Mouse (Mus musculus) embryonic facial prominence, embryonic 15.5 days (tissue): Measurements from ENCODE around the gene Syngr2. TPM values are rescaled to one million over a fixed set of nuclear protein-coding genes. Genes with fewer than 3 reads are reported as not detected.
"Not testable (repeated sequence)": the region's sequence is repeated elsewhere in the genome, so short reads cannot be mapped to it uniquely, and the experiment has no call there.

Experiments
- ATAC-seq: fragments of 200-750 bp; cut with Nextera tagmentation; 2 replicates; pipeline ENCODE4 v1.8.0; 2017; ENCODE audit warnings: low read depth, moderate TSS enrichment; ENCODE audit not compliant: insufficient number of reproducible peaks, low FRiP score, low TSS enrichment
- H3K27ac ChIP-seq: fragments of 300-500 bp; sonication (generic); replicated peaks from 2 replicates; pipeline ENCODE4 v1.5.1; 2015; ENCODE audit warnings: mild to moderate bottlenecking, inconsistent platforms
- H3K27me3 ChIP-seq: fragments of 300-500 bp; sonication (generic); 2 replicates; pipeline ENCODE4 v1.6.1; 2015; ENCODE audit warnings: inconsistent platforms
- H3K36me3 ChIP-seq: fragments of 300-500 bp; sonication (generic); 2 replicates; pipeline ENCODE4 v1.6.1; 2015; ENCODE audit warnings: mild to moderate bottlenecking, inconsistent platforms
- H3K4me1 ChIP-seq: fragments of 300-500 bp; sonication (generic); 2 replicates; pipeline ENCODE4 v1.6.1; 2015; ENCODE audit warnings: inconsistent platforms
- H3K4me2 ChIP-seq: fragments of 300-500 bp; sonication (generic); replicated peaks from 2 replicates; pipeline ENCODE4 v1.6.1; 2015; ENCODE audit warnings: mild to moderate bottlenecking, inconsistent platforms
- H3K4me3 ChIP-seq: fragments of 300-500 bp; sonication (generic); replicated peaks from 2 replicates; pipeline ENCODE4 v1.5.1; 2015; ENCODE audit warnings: mild to moderate bottlenecking, inconsistent platforms
- H3K9ac ChIP-seq: fragments of 300-500 bp; sonication (generic); 2 replicates; pipeline ENCODE4 v1.6.1; 2015; ENCODE audit warnings: inconsistent platforms
- H3K9me3 ChIP-seq: fragments of 300-500 bp; sonication (generic); replicated peaks from 2 replicates; pipeline ENCODE4 v1.6.1; 2016; ENCODE audit warnings: inconsistent platforms
- WGBS: fragments of 180-500 bp; shearing (Covaris S2); methylation state at CpG from one replicate; pipeline ENCODE4 v1.1.7; 2015; 5-methylcytosine and 5-hydroxymethylcytosine counted together
- polyA plus RNA-seq: library from polyadenylated mRNA; unstranded; fragments of >200 nt; fragmentation: Nextera tagmentation; extraction: Ambion mirVana; gene quantifications from 2 replicates; pipeline ENCODE4 v1.2.1, GENCODE M21; 2015

Gene Syngr2
- polyA plus RNA-seq, 1 experiment from 2014 or later = 79.6 TPM

DNA sequence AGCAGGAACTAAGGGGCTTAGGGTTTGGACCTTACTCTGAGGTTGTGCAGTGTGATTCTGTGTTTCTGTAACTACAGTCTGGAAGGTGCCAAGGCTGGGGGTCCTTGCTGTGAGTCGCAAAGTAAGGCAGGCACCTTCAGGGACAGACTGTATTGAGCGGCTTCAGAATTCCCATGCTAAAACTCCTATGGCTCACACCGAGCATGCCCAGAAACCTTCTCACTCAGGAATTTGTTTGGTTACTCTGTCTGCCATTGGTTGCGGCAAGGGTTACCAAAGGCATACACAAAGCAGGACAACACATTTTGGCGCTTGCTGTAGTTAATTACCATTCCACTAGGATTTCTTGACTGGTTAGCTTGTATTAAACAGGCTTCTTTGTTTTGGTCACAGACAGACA is 16.7 kb downstream of the Syngr2 start:
- ATAC-seq = peak; percentile 11; the same call in 1 of the 2 replicates
- peak overlapping the region; percentile 60 for H3K4me3 ChIP-seq
- H3K27ac ChIP-seq = peak overlapping the region; percentile 95
- no peaks in the 10 kb centered on the region for H3K9me3 ChIP-seq
- peaks cover 13% of the 10 kb centered on the region; the same call in 1 of the 2 replicates for H3K36me3 ChIP-seq
- H3K4me2 ChIP-seq = peak overlapping the region; percentile 92
- peak overlapping the region; percentile 43 for H3K9ac ChIP-seq
- H3K4me1 ChIP-seq = peaks cover 81% of the 10 kb centered on the region
- 4% methylated on average over 5 of the region's 5 CpGs for WGBS
- no peaks in the 10 kb centered on the region for H3K27me3 ChIP-seq

DNA sequence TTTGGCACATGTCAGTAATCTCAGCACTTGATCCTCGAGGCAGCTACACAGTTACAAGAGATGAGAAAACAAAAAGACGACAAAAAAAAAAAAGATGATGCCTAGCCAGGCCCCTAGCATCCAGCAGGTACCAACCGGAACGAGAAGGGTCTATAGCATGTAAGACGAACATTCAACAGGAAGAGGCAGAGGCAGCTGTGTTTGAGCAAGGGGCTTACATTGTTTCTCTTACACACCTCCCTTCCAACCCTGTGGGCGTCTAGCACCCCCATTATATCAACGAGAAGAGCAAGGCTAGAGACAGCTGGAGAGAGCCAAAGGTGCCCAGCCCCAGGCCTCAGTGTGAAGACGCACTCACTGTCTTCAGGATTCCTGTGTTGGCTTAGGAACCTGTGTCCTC is 17.4 kb downstream of the Syngr2 start:
- Histone ChIP-seq H3K27ac (peak overlapping the region; percentile 95), H3K4me1 (peaks cover 84% of the 10 kb centered on the region), H3K4me2 (peak overlapping the region; percentile 92; the same call in 1 of the 2 replicates), H3K4me3 (peak overlapping the region; percentile 60; the same call in 1 of the 2 replicates), H3K36me3 (peaks cover 6% of the 10 kb centered on the region; the same call in 1 of the 2 replicates), H3K9ac (no peak overlapping the region), H3K27me3 (no peaks in the 10 kb centered on the region), H3K9me3 (no peaks in the 10 kb centered on the region)
- no peak for ATAC-seq
- 51% methylated on average over 8 of the region's 8 CpGs for WGBS

DNA sequence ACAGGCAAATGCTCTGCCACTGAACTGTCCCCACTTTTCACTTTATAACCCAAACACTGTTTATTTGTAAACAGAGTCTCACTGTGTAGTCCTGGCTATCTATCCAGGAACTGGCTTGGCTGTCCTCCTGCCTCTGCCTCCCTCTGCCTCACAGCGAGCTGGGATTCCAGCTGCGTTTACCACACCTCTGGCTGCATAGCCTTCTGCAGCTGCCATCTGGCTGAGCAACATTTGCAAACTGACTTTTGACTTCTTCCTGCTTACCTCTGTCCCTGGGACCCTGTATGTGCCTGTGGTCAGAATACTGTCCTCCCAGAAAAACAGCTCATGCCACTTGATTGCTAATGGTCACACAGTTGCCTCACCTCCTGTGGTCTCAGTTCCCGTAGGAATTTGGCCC is 17.9 kb downstream of the Syngr2 start:
- Histone ChIP-seq H3K36me3 (0 out of 2 replicates have a peak, but pooled peaks cover 2% of the 10 kb centered on the region), H3K27me3 (no peaks in the 10 kb centered on the region), H3K4me1 (peaks cover 84% of the 10 kb centered on the region), H3K9me3 (no peaks in the 10 kb centered on the region), H3K9ac (no peak overlapping the region), H3K4me3 (no peak overlapping the region), H3K4me2 (no peak overlapping the region), H3K27ac (0 out of 2 replicates have a peak overlapping the region, but pooled peaks have one; percentile 59)
- no peak for ATAC-seq
- WGBS = 46% methylated on average over 3 of the region's 3 CpGs

DNA sequence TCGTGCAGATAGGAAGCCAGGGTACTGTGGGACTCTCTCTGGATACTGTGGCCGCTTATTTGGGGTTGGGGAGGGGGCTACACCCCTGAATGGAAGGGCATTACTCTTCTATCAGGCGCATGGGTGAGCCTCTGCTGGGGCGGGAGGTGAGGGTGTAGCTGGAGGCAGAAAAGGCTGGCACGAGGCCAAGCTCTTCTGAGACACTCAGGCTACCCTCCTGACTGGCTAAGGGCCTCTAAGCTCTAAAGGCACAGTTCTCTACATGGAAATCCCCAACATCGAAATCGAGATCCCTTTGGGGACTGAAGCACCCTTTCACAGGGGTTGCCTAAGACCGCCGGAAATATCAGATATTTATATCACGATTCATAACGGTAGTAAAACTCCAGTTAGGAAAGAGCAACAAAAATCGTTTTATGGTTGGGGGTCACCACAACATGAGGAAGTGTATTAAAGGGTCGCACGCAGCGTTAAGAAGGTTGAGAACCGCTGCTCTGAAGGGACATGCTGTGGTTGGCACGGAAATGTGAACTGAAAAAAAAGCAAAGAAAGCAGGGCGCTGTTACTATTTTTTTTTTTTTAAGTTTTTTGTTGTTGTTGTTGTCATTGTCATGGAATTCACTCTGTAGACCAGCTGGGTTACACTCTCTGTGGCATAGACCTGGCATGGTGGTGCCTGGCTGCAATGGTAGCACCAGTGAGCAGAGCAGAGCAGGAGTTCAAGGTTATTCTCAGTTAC is 18.9 kb downstream of the Syngr2 start:
- Histone ChIP-seq H3K9me3 (no peaks in the 10 kb centered on the region), H3K27ac (peak overlapping the region; percentile 59; the same call in 1 of the 2 replicates), H3K4me3 (no peak overlapping the region), H3K4me1 (peaks cover 76% of the 10 kb centered on the region), H3K27me3 (no peaks in the 10 kb centered on the region), H3K4me2 (no peak overlapping the region), H3K9ac (no peak overlapping the region), H3K36me3 (no peaks in the 10 kb centered on the region)
- ATAC-seq = no peak
- 59% methylated on average over 18 of the region's 18 CpGs for WGBS

DNA sequence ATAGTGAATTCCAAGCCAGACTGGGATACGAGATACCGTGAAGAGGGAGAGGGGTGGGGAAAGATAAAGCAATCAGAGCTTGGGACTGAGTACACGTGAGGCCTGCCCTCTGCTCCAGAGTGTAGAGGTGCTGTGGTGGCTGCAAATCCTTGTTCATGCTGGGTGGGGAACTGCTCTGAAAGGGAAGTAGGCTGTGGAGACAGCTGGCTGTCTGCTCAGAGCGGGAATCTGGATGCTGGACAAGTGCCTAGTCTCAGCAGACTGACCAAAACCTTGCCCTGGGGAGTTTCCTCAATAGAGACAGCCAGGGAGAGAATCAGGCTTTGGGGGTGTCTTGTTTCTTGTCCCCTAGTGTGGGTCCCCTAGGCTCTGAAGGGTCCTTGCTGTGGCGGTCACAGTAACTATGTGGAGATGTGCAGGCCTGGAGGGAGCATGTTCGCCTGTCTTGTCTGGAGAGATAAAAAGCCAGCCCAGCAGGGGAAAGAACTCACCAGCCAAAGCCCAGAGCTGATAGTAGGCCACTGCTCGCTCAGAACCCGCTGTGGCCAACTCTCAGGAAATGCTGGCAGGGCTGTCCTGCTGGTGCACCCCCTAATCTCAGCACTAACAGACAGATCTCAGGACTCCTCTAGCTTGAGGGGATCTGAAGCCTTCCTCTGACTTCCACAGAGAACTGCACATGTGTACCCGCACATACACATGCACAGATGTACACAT is 19.6 kb downstream of the Syngr2 start:
- Histone ChIP-seq H3K9ac (no peak overlapping the region), H3K36me3 (no peaks in the 10 kb centered on the region), H3K4me3 (no peak overlapping the region), H3K4me1 (peaks cover 69% of the 10 kb centered on the region), H3K27ac (peak overlapping the region; percentile 59), H3K4me2 (no peak overlapping the region), H3K27me3 (no peaks in the 10 kb centered on the region), H3K9me3 (no peaks in the 10 kb centered on the region)
- 53% methylated on average over 9 of the region's 9 CpGs for WGBS
- ATAC-seq = no peak

DNA sequence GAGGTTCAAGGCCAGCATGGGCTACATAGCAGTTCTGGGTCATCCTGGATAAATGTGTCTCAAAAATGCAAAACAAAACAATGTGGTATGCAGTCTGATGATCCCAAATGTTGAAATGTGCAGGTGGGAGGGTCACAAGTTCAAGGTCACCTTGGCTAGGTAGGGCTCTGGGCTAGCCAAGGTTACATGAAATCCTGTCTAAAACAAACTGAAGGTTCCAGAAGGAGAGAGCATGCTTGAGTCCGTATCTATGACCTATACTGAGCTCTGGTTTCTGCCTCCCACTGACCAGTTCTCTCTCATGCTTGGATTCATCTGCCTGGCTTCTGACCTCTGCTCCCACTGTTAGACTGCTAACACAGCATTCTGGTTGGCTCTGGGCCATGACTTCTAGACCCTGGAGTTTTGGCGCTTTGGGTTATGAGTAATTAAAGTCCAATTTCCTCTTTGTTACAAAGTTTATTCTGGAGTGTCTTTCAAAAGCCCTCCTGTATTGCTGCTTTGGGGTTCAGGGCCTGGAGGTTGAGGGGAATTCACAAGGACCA is 20.3 kb downstream of the Syngr2 start:
- Histone ChIP-seq H3K4me3 (no peak overlapping the region), H3K27me3 (no peaks in the 10 kb centered on the region), H3K4me1 (peaks cover 63% of the 10 kb centered on the region), H3K36me3 (no peaks in the 10 kb centered on the region), H3K9me3 (no peaks in the 10 kb centered on the region), H3K27ac (no peak overlapping the region), H3K9ac (no peak overlapping the region), H3K4me2 (no peak overlapping the region)
- WGBS = 75% methylated on average over 2 of the region's 2 CpGs
- no peak for ATAC-seq

DNA sequence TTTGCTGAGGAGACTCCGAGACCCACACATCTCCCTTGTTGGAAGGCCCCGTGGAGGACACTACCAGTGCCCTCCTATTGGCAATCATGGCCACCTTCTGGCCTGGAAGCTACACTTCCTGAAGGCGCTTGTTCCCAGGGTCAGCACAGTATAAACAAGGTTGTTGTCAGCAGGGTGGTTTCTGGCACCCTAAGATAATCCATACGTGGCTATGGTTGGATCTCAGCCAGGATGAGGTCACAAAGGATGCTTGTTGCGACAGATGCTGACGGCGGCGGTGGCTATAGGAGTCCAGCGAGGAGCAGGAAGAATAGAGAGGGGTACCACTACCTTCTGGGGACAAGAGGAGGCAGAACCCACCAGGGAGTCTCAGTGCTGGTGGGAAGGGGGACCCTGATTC is 20.9 kb downstream of the Syngr2 start:
- H3K4me2 ChIP-seq = no peak overlapping the region
- no peaks in the 10 kb centered on the region for H3K27me3 ChIP-seq
- H3K27ac ChIP-seq = no peak overlapping the region
- H3K9ac ChIP-seq = no peak overlapping the region
- H3K4me3 ChIP-seq = no peak overlapping the region
- H3K4me1 ChIP-seq = peaks cover 56% of the 10 kb centered on the region
- WGBS = 56% methylated on average over 9 of the region's 9 CpGs
- no peaks in the 10 kb centered on the region for H3K9me3 ChIP-seq
- ATAC-seq = no peak
- H3K36me3 ChIP-seq = no peaks in the 10 kb centered on the region

DNA sequence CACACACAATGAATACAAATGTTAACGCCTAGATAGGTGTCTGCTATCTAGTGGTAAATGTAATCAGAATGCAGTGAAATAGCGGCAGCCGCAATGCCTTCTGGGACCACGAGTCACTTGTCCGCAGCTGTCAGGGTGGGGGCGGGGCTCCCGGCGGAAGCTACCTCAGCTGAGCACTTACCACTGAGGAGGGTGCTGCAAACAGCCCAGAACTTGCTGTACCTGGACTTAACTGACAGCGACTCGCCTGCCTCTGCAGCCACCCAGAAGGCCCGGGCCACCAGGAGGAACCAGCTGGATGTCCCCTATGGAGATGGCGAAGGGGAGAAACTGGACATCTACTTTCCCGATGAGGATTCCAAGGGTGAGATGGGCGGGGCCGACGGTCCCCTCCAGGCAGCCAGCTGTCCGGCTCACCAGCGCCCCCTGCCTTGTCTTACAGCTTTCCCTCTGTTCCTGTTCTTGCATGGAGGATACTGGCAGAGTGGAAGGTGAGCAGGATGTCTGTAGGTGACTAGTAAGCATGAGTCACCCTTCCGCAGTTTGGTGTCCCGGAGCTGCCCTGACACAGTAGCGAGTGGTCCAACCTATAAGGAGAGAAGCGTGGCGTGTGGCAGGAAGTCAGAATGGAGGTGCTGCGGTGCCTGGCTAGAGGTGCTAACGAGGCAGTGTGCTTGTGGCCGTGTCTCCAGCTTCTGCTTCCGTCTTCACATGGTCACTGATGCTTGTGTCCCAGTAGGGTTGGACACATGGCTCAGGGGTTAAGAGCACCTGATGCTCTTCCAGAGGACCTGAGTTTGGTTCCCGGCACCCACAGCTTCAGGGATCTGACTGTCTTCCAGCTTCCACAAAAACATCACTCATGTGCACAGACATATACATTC is 22.9 kb downstream of the Syngr2 start:
- WGBS = 23% methylated on average over 28 of the region's 28 CpGs
- Histone ChIP-seq H3K4me2 (peak overlapping the region; percentile 42), H3K9ac (no peak overlapping the region), H3K27ac (no peak overlapping the region), H3K4me3 (peak overlapping the region; percentile 24; the same call in 1 of the 2 replicates), H3K36me3 (no peaks in the 10 kb centered on the region), H3K27me3 (no peaks in the 10 kb centered on the region), H3K9me3 (no peaks in the 10 kb centered on the region), H3K4me1 (peaks cover 46% of the 10 kb centered on the region)
- ATAC-seq = no peak

DNA sequence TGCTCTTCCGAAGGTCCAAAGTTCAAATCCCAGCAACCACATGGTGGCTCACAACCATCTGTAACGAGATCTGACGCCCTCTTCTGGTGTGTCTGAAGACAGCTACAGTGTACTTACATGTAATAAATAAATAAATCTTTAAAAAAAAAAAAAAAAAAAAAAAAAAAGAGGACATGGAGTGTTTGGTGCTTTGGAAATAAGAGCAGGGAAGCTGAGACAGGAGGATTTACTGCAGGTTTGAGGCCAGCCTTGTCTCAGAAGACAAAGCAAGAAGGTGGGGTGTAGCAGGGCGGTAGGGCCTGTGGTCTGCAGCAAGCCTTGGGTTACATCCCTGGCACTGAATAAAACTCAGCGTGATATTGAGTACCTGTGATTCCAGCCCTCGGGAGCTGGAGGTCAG is 24.0 kb downstream of the Syngr2 start:
- not testable (repeated sequence) for ATAC-seq, H3K27me3 ChIP-seq, H3K4me2 ChIP-seq, H3K4me3 ChIP-seq, H3K9me3 ChIP-seq, H3K9ac ChIP-seq, H3K36me3 ChIP-seq, H3K27ac ChIP-seq
- peaks cover 42% of the 10 kb centered on the region for H3K4me1 ChIP-seq
- WGBS = 92% methylated on average over 4 of the region's 6 CpGs

DNA sequence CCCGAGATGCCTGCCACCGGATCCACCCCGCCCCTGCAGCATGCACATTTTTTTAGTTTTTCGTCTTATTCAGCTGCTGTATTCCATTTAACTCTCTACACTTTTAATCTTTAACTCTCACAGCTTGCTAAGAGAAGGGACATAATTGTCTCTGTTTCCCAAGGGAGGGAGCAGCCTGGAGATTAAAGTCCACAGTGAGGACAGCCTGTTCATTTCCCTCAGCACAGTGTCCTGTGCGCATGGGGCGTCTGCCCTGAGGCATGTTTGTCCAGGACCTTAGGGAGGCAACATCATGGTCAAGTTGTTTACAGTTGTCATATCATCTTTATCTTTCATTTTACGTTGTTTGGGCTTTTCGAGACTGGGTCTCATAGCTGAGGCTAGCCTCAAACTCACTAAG is 24.6 kb downstream of the Syngr2 start:
- Histone ChIP-seq H3K27ac (no peak overlapping the region), H3K4me3 (no peak overlapping the region), H3K4me1 (peaks cover 38% of the 10 kb centered on the region), H3K4me2 (no peak overlapping the region), H3K36me3 (no peaks in the 10 kb centered on the region), H3K27me3 (no peaks in the 10 kb centered on the region), H3K9me3 (no peaks in the 10 kb centered on the region), H3K9ac (no peak overlapping the region)
- no peak for ATAC-seq
- 84% methylated on average over 8 of the region's 8 CpGs for WGBS

DNA sequence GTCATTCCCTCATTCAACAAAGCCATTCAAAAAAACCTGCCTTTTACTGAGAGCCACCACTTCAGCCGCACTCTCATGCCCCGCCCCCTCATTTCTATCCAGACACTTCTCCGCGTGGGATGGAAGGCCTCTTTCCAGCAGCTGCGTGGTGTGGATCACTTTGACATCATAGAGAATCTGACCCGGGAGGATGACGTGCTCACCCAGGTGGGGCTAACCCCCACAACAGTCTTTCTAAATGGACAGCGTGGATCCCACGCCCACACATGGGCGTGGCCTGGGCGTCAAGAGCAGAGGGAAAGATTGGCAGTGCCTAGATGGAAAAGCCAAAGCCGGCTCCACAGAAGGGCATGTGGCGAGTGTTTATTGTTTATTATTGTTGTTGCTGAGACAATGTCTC is 26.8 kb downstream of the Syngr2 start:
- 25% methylated on average over 13 of the region's 13 CpGs for WGBS
- Histone ChIP-seq H3K27me3 (no peaks in the 10 kb centered on the region), H3K4me3 (peak overlapping the region; percentile 16), H3K4me2 (peak overlapping the region; percentile 38), H3K9ac (no peak overlapping the region), H3K27ac (no peak overlapping the region), H3K36me3 (no peaks in the 10 kb centered on the region), H3K9me3 (no peaks in the 10 kb centered on the region), H3K4me1 (peaks cover 29% of the 10 kb centered on the region)
- no peak for ATAC-seq
